Mouse (Mus musculus): Measurements from ENCODE around the gene Trpv2.

- TF ChIP-seq POLR2A (IDR thresholded peaks at IDR 0.05; ENCODE audit: borderline replicate concordance, low read depth, low read length) (no peak), CTCF (IDR thresholded peaks at IDR 0.05; ENCODE audit: low read depth, low read length) (no peak)
These were observed 15.1 kb downstream of the Trpv2 start for GRCm38 (mm10) chr11:62589391-62589790.

Measured in bone marrow macrophage, adult 2 months (primary cell).